Mouse (Mus musculus): ENCODE results near the gene Msh4.

Msh4 gene

DNA sequence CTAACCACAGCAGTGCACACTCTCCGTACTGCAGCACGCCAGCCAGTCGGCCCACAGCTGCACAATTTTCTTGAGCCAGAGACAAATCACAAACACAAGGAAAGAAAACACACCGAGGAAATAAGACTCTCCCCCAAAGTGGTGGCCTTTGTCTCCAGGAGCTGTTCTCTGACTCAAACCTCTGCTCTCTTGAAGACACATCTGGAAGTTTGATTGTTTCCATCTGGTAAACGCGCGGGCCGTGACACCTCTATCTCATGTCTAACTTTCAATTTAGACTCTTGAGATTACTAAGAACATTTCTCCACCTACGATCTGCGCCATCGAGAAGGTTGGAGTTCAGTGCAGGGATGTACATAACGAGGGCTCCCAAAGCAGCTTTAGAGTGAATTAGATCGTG, 97.5 kb downstream of the Msh4 start:
- no peak for DNase-seq (ENCODE audit: low read depth, low spot score)

DNA sequence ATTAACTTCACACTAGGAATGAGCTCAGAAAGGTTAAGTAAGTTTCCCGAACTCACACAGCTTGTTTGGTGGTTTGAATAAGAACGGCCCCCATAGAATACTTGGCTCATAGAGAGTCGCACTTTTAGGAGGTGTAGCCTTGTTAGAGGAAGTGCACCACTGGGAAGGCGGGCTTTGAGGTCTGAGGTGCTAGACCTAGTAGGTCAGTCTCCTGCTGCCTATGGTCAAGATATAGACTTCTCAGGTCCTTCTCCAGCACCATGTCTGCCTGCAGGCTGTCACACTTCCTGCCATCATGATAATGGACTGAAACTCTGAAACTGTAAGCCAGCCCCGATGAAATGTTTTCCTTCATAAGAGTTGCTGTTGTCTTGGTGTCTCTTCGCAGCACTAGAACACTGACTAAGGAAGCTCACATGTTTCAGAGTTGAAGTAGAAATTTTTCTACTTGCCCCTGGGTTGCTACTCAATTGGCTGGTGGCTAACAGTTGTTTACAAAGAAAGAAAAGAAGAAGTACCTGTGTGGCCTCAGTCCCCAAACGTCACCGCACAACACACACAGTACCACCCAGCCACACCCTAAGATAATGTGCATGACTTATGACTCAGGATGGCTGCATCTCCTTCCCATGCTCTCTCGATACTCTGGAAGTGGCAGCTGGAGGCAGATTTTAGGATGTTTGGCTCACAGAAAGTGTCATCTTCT, 98.3 kb downstream of the Msh4 start:
- no peak for DNase-seq (ENCODE audit: low read depth, low spot score)
